Mouse (Mus musculus) cortical plate, adult 2 months (tissue): ENCODE measurements at regions not wholly inside any gene's neighbourhood (a gene's known extent, or its start where the extent isn't known, plus 50 kb on each side); places are given as distances from the start of the nearest gene placed in this dataset.

Experiments
- H3K27ac ChIP-seq: fragments of 200-500 bp; 2 replicates; pipeline ENCODE4 v1.5.1; 2012; ENCODE audit warnings: low read length, control low read depth, inconsistent platforms; ENCODE audit not compliant: insufficient read depth
- H3K4me1 ChIP-seq: fragments of 200-500 bp; 2 replicates; pipeline ENCODE4 v1.6.1; 2011; ENCODE audit warnings: low read length; ENCODE audit not compliant: control insufficient read depth, insufficient read depth
- H3K4me3 ChIP-seq: fragments of 200-500 bp; 2 replicates; pipeline ENCODE4 v1.5.1; 2011; ENCODE audit warnings: mild to moderate bottlenecking, low read length, control low read depth; ENCODE audit not compliant: insufficient read depth
- CTCF ChIP-seq: fragments of 200-500 bp; IDR thresholded peaks from 2 replicates; pipeline ENCODE4 v1.5.1; 2011; ENCODE audit warnings: mild to moderate bottlenecking, control low read depth, low read length; ENCODE audit not compliant: insufficient read depth; ENCODE audit errors: extremely low read depth
- POLR2A ChIP-seq: fragments of 200-500 bp; IDR thresholded peaks from 2 replicates; pipeline ENCODE4 v1.6.1; 2011; ENCODE audit warnings: mild to moderate bottlenecking, low read length, control low read depth; ENCODE audit not compliant: insufficient read depth; ENCODE audit errors: extremely low read depth

- Histone ChIP-seq H3K27ac (no peak overlapping the region), H3K4me3 (no peak overlapping the region), H3K4me1 (no peaks in the 10 kb centered on the region)
- TF ChIP-seq CTCF: no peak
- TF ChIP-seq POLR2A: no peak
Observed at GRCm38 (mm10) chr19:59844270-59844669, 99.2 kb downstream of the Rab11fip2 start.

- no peak overlapping the region for H3K27ac ChIP-seq
- H3K4me3 ChIP-seq: no peak overlapping the region
- TF ChIP-seq CTCF: no peak
- no peaks in the 10 kb centered on the region for H3K4me1 ChIP-seq
Observed at GRCm38 (mm10) chr19:59846807-59847206, 96.6 kb downstream of the Rab11fip2 start.

GRCm38 (mm10) chr19:59850696-59851095 lies 92.8 kb downstream of the Rab11fip2 start:
- no peak overlapping the region for H3K27ac ChIP-seq
- TF ChIP-seq POLR2A: no peak
- no peak for TF ChIP-seq CTCF

GRCm38 (mm10) chr19:59852011-59852738 lies 91.3 kb downstream of the Rab11fip2 start:
- H3K4me3 ChIP-seq: no peak overlapping the region
- TF ChIP-seq CTCF: no peak
- TF ChIP-seq POLR2A: no peak
- no peak overlapping the region for H3K27ac ChIP-seq
- H3K4me1 ChIP-seq: no peaks in the 10 kb centered on the region

More at GRCm38 (mm10) chr19:59850696-59851095, 92.8 kb downstream of the Rab11fip2 start:
- Histone ChIP-seq H3K4me3 (no peak overlapping the region), H3K4me1 (no peaks in the 10 kb centered on the region)
